29 mouse cellular contexts compared by ENCODE assay signal in the genomic region with DNA sequence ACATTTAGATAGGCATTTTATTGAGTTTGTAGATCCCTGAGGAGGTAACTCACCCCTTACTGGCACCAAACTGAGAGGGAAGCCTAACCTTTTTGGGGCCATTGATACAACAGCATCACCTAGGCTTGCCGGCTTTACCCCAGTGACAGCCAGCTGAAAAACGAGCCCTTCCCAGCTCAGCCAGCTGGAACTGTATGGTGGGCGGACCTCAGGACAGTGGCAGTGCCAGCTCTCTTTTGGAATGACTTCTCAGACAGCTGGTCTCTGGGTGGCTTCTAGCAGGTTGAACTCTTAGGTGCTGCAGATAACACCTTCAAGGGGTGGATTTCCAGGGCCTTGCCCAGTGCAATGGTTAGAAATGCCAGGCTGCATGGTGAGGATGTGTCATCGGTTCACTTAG. TPM values are rescaled to one million over a fixed set of nuclear protein-coding genes. Genes with fewer than 3 reads are reported as not detected.
"Had no signal": no experiment of that assay in that cellular context is flagged by ENCODE, and none has a peak within 500 bp of the region (broad histone marks: within the 10 kb centered on the region; RNA-seq: fewer than 3 reads in every experiment).

No protein-coding gene starts in this region.

- ATAC-seq: midbrain, embryonic 15.5 days had no signal

- H3K4me1 ChIP-seq: midbrain, embryonic 12.5 days; midbrain, embryonic 15.5 days; neural tube, embryonic 12.5 days; neural tube, embryonic 15.5 days; stomach, embryonic 15.5 days had no signal

- H3K27ac ChIP-seq: kidney, postnatal 0 days; left cerebral cortex, adult 2 months; liver, embryonic 13.5 days; midbrain, embryonic 12.5 days; midbrain, embryonic 15.5 days; neural tube, embryonic 12.5 days; neural tube, embryonic 15.5 days; stomach, embryonic 15.5 days had no signal

- H3K9ac ChIP-seq: liver, embryonic 13.5 days; midbrain, embryonic 12.5 days; midbrain, embryonic 15.5 days; neural tube, embryonic 12.5 days; neural tube, embryonic 15.5 days; stomach, embryonic 15.5 days had no signal

- DNase-seq: kidney, postnatal 36 days; layer of hippocampus, postnatal 36 days; liver, embryonic 13.5 days; lung, adult 2 months; lung, postnatal 14 days; lung, postnatal 4 days; right cerebral cortex, adult 18-20 months; right cerebral cortex, postnatal 14 days; right cerebral cortex, postnatal 4 days; spleen, adult 18-20 months; thymus, postnatal 36 days had no signal

- H3K4me2 ChIP-seq: liver, embryonic 13.5 days; midbrain, embryonic 12.5 days; midbrain, embryonic 15.5 days; neural tube, embryonic 12.5 days; neural tube, embryonic 15.5 days; stomach, embryonic 15.5 days had no signal

- H3K36me3 ChIP-seq: liver, embryonic 13.5 days; midbrain, embryonic 12.5 days; midbrain, embryonic 15.5 days; neural tube, embryonic 12.5 days; neural tube, embryonic 15.5 days; stomach, embryonic 15.5 days had no signal

- H3K27me3 ChIP-seq: midbrain, embryonic 15.5 days; neural tube, embryonic 12.5 days; neural tube, embryonic 15.5 days; stomach, embryonic 15.5 days had no signal

- H3K4me3 ChIP-seq: left cerebral cortex, adult 2 months; liver, embryonic 13.5 days; midbrain, embryonic 12.5 days; midbrain, embryonic 15.5 days; neural tube, embryonic 12.5 days; neural tube, embryonic 15.5 days; stomach, embryonic 15.5 days had no signal

- H3K9me3 ChIP-seq: liver, embryonic 13.5 days; midbrain, embryonic 12.5 days; midbrain, embryonic 15.5 days; neural tube, embryonic 12.5 days; neural tube, embryonic 15.5 days; stomach, embryonic 15.5 days had no signal

RNA-seq across cellular contexts. Expression of a gene that starts 54.1 kb away (rescaled TPM):
- total RNA-seq: layer of hippocampus, adult 8-10 months; layer of hippocampus, postnatal 10 days; layer of hippocampus, postnatal 36 days; left cerebral cortex, adult 2 months; left cerebral cortex, postnatal 10 days; left cerebral cortex, postnatal 36 days; liver, adult 2 months; megakaryocyte, adult 5-6 weeks had no signal
- polyA plus RNA-seq: kidney, embryonic 14.5 days; kidney, postnatal 0 days; limb, embryonic 11.5 days; limb, embryonic 14.5 days; liver, adult 2 months; lung, adult 2 months; lung, embryonic 16.5 days; midbrain, embryonic 12.5 days; midbrain, embryonic 15.5 days; neural tube, embryonic 12.5 days; neural tube, embryonic 15.5 days; urinary bladder, adult 2 months had no signal
